Mouse (Mus musculus) left cerebral cortex, adult 11 months (tissue): Measurements from ENCODE around the gene Olfr911-ps1.

ENCODE experiments used
- DNase-seq: peaks from one replicate; pipeline ENCODE4 v3.0.0; 2022; ENCODE audit warnings: low spot score

Gene Olfr911-ps1

DNA sequence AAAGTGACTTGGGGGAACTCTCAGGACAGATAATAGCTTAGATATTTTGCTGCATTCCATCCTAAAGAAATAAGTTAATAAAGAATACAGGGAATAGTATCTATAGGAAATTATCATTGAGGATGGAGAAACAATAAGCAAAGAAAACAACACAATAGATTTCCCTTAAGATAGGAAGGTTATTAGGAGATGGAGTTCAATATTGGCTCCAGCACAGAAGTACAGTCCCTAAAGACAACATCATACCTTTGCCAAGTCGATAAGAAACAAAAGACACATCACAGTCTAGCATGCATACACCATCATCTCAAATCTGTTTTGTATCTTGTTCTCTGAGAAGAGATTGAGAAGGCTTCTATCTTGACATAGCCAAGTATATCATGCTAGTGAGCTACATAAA is at the start of gene Olfr911-ps1:
Olfr911-ps1 (plus strand) TSS at position 301 of the 400 bp plus-strand sequence.
- no peak for DNase-seq

DNA sequence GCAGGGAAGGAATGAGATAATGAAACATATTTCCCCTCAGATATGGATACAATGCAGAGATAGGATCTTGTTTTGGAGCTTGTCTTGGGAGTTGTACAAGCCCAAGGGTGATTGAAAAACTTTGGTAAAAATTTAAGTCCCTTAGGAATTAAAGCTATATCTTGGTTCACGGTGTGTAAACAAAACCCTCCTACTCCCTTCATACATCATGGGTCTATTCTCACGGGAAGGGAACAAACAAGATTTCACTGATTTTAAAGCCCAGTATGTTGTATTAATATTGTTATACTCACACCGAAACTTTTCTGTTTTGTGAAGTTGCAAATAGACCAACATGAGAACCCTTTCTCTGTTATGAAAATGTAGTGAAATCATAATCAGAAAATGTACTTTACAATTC is 34.6 kb upstream of the Olfr911-ps1 start, which contains the start of gene Olfr906:
Olfr906 (plus strand) TSS at position 301 of the 400 bp plus-strand sequence.
- DNase-seq = no peak

DNA sequence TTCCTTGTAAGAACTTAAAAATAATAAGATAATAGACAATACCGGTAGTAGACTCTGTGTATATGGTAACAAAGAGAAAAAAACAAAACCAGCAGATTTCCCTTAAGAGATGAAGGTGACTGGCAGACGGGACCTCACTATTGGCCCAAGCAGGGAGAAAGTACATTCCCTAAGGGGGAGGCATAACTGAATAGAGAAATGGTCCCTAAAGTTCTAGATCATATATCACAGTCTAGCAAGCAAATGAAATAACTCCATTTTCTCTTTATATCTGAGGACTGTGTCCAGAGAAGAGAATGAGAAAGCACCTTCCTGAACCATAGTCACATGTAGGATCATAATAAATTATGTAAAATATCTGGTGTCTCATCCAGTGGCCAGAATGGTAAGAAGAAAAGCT is 25.9 kb upstream of the Olfr911-ps1 start, which contains the start of gene Olfr907:
Olfr907 (plus strand) TSS at position 301 of the 400 bp plus-strand sequence.
- DNase-seq = no peak

DNA sequence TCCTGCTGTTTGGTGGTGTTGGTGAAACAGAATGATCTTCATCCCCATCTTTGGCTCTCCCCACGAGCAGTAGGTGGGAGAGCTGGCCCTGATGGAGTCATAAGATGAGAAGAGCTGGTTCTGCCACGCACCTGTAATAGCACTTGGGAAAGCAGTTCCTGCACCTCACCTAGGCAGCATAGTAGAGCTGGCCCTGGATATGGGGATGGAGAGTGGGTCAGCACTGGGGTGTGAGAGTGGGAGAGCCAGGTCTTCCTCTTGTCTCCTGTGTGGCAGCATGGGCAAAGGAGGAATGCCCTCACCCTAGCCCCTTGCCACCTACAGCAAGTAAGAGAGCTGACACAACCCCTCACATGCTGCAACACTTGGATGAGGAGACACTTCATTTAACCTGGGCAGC is 9.0 kb upstream of the Olfr911-ps1 start:
- no peak for DNase-seq

DNA sequence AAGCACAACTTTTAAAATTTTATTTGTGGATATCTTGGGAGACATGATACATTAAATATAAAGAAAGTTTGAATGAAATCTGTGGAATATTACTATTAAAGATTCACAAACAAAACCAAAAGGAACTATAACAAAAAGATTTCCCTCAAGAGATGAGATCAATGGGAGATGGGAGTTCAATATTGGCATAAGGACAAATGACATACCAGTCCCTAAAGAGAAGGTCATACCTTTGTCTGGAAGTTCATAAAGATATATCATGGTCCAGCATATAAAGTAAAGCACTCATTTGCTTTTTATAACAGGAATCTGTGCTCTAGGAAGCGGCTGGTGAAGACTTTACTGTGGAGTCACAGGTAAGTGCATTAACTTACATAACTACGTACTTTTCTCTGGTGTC is 16.2 kb downstream of the Olfr911-ps1 start, which contains the start of gene Olfr910:
Olfr910 (plus strand) TSS at position 301 of the 400 bp plus-strand sequence.
- no peak for DNase-seq
